Mouse (Mus musculus) natural killer cell, adult 2 months (primary cell): ENCODE measurements around the gene H2-Q1.
"Not testable (repeated sequence)": the region's sequence is repeated elsewhere in the genome, so short reads cannot be mapped to it uniquely, and the experiment has no call there.

Experiments
- DNase-seq, 2 experiments: peaks; one replicate each; pipeline ENCODE4 v3.0.0; 2022; ENCODE audit warnings: low spot score in 2 of 2

H2-Q1 gene

GRCm38 (mm10) chr17:35342711-35343476 is 22.7 kb downstream of the H2-Q1 start:
- DNase-seq: no peak

- DNase-seq: not testable (repeated sequence)
These were observed 27.5 kb downstream of the H2-Q1 start for GRCm38 (mm10) chr17:35347659-35348058.

- peak in 1 of 2 experiments; percentile 40 for DNase-seq
These were observed 33.1 kb downstream of the H2-Q1 start for GRCm38 (mm10) chr17:35353275-35353674.

- no peak for DNase-seq
These were observed 33.9 kb downstream of the H2-Q1 start for GRCm38 (mm10) chr17:35354071-35354470.

- DNase-seq: no peak
These were observed 36.9 kb downstream of the H2-Q1 start for GRCm38 (mm10) chr17:35357086-35357485.

- DNase-seq: no peak
These were observed 38.7 kb downstream of the H2-Q1 start for GRCm38 (mm10) chr17:35358763-35359469.

GRCm38 (mm10) chr17:35359470-35359862 is 39.3 kb downstream of the H2-Q1 start:
- no peak for DNase-seq
